Mouse (Mus musculus): ENCODE measurements around the gene Ccnt2.
"Not testable (repeated sequence)": the region's sequence is repeated elsewhere in the genome, so short reads cannot be mapped to it uniquely, and the experiment has no call there.

Gene Ccnt2

GRCm38 (mm10) chr1:127773803-127774500, at the start of gene Ccnt2:
TSS of gene Ccnt2 (plus strand) at chr1:127774164.
- DNase-seq (ENCODE audit: low read depth, low spot score): peak; percentile 99

DNA sequence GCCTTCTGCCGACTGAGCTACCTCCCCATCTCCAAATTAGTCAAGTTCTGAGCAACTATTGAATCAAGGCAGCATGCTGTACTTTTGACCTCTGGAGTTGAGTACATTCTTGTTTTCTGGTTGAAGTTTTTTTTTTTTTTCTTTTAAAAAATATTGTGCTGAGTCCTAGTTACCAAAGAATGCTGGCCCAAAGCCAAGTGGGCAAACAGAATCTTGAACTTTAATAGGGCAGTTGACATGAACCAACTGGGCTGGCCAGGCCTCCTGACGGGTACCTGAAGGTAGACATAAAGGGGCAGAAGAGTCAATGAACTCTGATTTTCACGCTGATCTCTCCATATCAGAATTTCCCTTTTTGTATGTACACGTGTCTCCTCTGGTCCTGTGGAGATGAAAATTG, 44.9 kb upstream of the Ccnt2 start, which contains the start of gene Acmsd:
Gene Acmsd, plus strand, starts transcription at position 318 of the 400 bp plus-strand sequence.
- DNase-seq (ENCODE audit: low read depth, low spot score): no peak

DNA sequence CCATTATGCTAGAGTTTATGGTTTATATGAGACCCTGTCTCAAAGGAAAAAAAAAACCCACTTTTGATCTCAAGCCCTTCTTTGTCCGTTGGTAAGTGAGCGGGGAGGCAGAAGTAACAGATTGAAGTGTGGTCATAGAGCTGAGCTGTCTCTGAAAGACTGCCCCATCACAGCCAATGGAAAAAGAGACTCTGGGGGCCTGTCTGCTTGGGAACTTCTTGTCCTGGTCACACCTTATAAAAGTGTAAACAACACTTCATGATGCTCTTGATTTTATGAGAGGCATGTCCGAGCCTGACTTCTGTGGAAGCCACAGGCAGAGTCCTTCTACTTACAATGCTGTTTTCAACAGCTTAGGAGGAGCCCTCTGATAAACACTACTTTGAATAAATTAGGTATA, 42.9 kb upstream of the Ccnt2 start:
- DNase-seq (ENCODE audit: low read depth, low spot score): no peak

GRCm38 (mm10) chr1:127732435-127732834, 41.5 kb upstream of the Ccnt2 start:
- DNase-seq (ENCODE audit: low read depth, low spot score): no peak

GRCm38 (mm10) chr1:127732841-127733240, 41.1 kb upstream of the Ccnt2 start:
- DNase-seq (ENCODE audit: low read depth, low spot score): no peak

GRCm38 (mm10) chr1:127735356-127735755, 38.6 kb upstream of the Ccnt2 start:
- no peak for DNase-seq (ENCODE audit: low read depth, low spot score)

GRCm38 (mm10) chr1:127750401-127751102, 23.4 kb upstream of the Ccnt2 start:
- DNase-seq (ENCODE audit: low read depth, low spot score): no peak

GRCm38 (mm10) chr1:127755806-127756205, 18.2 kb upstream of the Ccnt2 start:
- DNase-seq (ENCODE audit: low read depth, low spot score): no peak

DNA sequence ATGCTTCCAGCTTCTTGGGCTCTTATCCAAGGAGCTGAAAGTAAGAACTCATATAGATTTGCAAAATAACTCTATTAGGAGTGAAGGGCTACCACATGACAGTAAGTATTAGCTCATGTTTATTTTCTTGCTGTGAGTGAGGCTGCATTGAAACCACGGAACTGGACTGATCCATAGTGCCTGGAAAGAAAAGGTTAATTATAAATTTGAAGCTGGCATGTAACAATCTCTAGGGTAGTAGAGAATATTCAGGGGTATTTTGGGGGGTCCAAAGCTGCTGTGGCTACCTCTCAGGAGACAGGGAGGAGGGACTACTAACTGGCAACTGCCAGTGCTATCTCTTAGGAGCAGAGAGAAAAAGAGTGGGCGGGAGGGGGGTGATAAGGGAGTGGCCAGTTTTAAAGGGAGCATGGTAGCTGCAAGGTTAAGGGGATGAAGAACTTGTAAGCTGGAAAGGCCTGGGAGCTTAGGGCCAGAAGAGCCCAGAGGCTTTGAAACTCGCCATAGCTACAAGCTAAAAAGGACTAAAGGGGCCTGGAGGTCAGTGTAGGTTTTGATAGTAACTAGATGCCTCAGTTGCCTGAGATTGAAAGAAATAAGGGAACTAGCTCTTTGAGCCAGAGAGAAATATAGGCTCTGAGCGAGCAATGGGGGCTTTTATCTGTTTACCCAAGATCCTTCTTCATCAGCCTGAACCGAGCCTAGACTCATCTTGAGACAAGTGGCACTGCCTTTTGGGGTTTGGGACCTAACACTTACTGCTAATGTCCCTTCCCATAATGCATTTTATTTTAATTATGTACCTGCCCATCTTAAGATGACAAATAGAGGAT, 17.4 kb upstream of the Ccnt2 start:
- DNase-seq (ENCODE audit: low read depth, low spot score): no peak

DNA sequence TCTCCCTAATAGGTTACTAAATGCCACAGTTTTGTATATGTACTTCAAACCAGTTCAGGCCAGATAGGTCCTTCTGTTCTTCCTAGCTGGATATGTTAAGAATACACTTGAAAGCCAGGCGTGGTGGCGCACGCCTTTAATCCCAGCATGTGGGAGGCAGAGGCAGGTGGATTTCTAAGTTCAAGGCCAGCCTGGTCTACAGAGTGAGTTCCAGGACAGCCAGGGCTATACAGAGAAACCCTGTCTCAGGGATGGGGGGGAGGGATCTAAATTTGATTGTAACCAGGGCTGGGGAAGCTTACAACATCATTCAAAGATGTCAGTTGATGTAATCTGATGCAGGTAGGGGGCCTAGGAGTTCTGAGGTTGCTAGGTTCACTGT, 16.8 kb upstream of the Ccnt2 start:
- not testable (repeated sequence) for DNase-seq (ENCODE audit: low read depth, low spot score)

DNA sequence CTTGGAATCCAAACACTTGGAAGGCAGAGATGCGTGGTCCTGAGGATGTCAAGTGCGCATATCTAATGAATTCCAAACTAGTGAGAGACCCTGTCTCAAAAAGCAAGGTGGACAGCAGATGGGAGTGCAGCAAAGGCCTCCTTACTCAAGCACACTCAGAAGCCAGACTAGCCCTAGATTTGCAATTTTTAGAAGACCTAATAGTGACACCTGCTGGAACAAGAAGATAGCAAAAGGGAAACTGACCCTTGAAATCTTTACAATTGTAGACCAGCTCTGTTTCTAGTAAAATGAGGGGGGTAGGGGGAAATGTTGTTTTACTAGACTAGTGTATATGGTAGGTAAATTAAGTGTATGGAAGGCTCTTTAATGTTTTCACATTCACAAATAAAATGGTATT, 8.5 kb upstream of the Ccnt2 start:
- DNase-seq (ENCODE audit: low read depth, low spot score): no peak

- DNase-seq (ENCODE audit: low read depth, low spot score): no peak
Observed at GRCm38 (mm10) chr1:127766741-127767140, 7.2 kb upstream of the Ccnt2 start.

GRCm38 (mm10) chr1:127773198-127773802, 664 bp upstream of the Ccnt2 start:
- no peak for DNase-seq (ENCODE audit: low read depth, low spot score)

- DNase-seq (ENCODE audit: low read depth, low spot score): no peak
Observed at GRCm38 (mm10) chr1:127774501-127774880, 527 bp downstream of the Ccnt2 start.

GRCm38 (mm10) chr1:127775206-127775720, 1.3 kb downstream of the Ccnt2 start:
- DNase-seq (ENCODE audit: low read depth, low spot score): no peak

DNA sequence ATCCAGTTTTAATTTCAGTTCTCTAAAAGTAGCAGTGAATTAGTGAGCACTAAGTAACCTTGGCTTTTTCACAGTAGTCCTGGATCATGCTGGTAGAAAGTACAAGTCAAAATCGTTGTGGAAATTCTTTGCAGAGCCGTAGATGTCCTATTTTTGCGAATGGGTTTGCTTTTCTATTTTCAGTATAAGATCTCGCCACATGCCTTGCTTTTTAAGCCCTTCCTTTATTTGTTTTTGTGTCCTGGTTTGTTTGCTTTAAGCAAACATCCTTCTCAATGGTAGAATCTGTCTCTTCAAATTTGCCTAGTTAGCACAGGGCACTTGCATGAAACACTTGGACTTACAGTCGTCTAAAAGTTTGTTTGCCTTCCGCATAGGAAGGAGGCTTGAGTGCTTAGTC, 2.3 kb downstream of the Ccnt2 start:
- DNase-seq (ENCODE audit: low read depth, low spot score): no peak

- no peak for DNase-seq (ENCODE audit: low read depth, low spot score)
Observed at GRCm38 (mm10) chr1:127778611-127779010, 4.6 kb downstream of the Ccnt2 start.

- DNase-seq (ENCODE audit: low read depth, low spot score): no peak
Observed at GRCm38 (mm10) chr1:127780142-127780541, 6.2 kb downstream of the Ccnt2 start.

- no peak for DNase-seq (ENCODE audit: low read depth, low spot score)
Observed at GRCm38 (mm10) chr1:127780849-127781248, 6.9 kb downstream of the Ccnt2 start.

GRCm38 (mm10) chr1:127783862-127784261, 9.9 kb downstream of the Ccnt2 start:
- no peak for DNase-seq (ENCODE audit: low read depth, low spot score)

DNA sequence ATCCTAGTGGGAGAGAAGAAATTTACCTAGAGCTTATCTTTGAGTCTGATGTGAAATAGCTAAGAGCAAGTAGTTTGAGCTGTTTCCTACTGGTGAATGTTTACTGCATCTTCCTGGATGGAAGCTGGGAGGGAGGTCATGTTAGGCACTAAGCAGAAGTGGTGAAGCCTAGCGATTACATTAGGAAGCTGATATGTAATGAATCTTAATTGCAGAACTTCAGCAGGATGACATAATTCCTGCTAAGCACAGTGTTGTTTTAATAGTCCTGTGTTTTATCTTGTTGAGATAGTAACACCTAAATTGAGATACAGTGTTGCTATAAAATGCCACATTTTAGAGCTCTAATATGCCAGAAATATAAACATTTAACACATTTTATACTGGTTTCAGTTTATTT, 11.9 kb downstream of the Ccnt2 start:
- DNase-seq (ENCODE audit: low read depth, low spot score): no peak

DNA sequence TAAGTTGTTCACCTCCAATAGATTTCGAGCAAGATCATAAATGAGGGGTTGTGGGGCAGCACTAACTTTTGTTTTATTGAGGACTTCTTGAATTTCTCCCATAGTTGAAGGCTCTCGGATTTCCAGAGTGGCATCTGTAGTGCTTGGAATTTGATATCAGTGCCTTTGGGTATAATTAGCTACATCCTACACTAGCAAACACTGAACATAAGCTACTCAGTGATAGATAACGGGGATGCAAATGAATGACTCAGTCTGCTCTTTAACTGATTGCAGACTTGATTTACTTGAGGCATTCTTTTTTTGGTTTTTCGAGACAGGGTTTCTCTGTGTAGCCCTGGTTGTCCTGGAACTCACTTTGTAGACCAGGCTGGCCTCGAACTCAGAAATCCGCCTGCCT, 15.0 kb downstream of the Ccnt2 start:
- DNase-seq (ENCODE audit: low read depth, low spot score): no peak

Measured in retina, postnatal 7 days (tissue).